Mouse (Mus musculus): ENCODE measurements around the gene Itk. TPM values are rescaled to one million over a fixed set of nuclear protein-coding genes. Genes with fewer than 3 reads are reported as not detected.

The Itk gene
- total RNA-seq, 2 experiments from 2014 or later: 0.12 to 0.16 TPM

GRCm38 (mm10) chr11:46283800-46284199 lies 105.5 kb downstream of the Itk start:
- DNase-seq: no peak
- intact Hi-C loops (cut with DNase I): no loop called here

- intact Hi-C loops (cut with DNase I): no loop called here
- DNase-seq: no peak
Measured at GRCm38 (mm10) chr11:46282612-46283011, 106.7 kb downstream of the Itk start.

- intact Hi-C loops (cut with DNase I): no loop called here
- DNase-seq: no peak
Measured at GRCm38 (mm10) chr11:46278709-46279108, 110.6 kb downstream of the Itk start.

GRCm38 (mm10) chr11:46278140-46278539 lies 111.2 kb downstream of the Itk start:
- no peak for DNase-seq
- intact Hi-C loops (cut with DNase I): no loop called here

GRCm38 (mm10) chr11:46276778-46277177 lies 112.5 kb downstream of the Itk start:
- intact Hi-C loops (cut with DNase I): no loop called here
- peak; percentile 31 for DNase-seq

- no peak for DNase-seq
- intact Hi-C loops (cut with DNase I): no loop called here
Measured at GRCm38 (mm10) chr11:46276168-46276567, 113.1 kb downstream of the Itk start.

GRCm38 (mm10) chr11:46275302-46275701 lies 114.0 kb downstream of the Itk start:
- intact Hi-C loops (cut with DNase I): no loop called here

More at GRCm38 (mm10) chr11:46275302-46275701, 114.0 kb downstream of the Itk start:
- peak; percentile 84 for DNase-seq

Other genes with a start within 250 kb of the Itk start
- gene Nipal4, start 223.0 kb downstream of the Itk start, total RNA-seq (2021): under 1 TPM; 0.10 to 0.22 TPM
- 1 to 10 TPM; 5.6 to 9.8 TPM for gene Fndc9, start 154.0 kb downstream of the Itk start, total RNA-seq (2021)
- 100 to 1,000 TPM; 212 to 214 TPM for gene Cyfip2, start 76.7 kb downstream of the Itk start, total RNA-seq (2021)
- not detected for gene Fam71b, start 7.0 kb upstream of the Itk start, total RNA-seq (2021)
- 10 to 100 TPM; 34.8 to 35.2 TPM for gene Med7, start 47.4 kb upstream of the Itk start, total RNA-seq (2021)
- gene Havcr2, start 65.4 kb upstream of the Itk start, total RNA-seq (2021): under 1 TPM; 0.44 to 0.79 TPM
- not detected for gene Gm12169, start 134.7 kb upstream of the Itk start, total RNA-seq (2021)
- gene BC053393, start 182.0 kb upstream of the Itk start, total RNA-seq (2021): not detected
- gene Dppa1, start 239.7 kb upstream of the Itk start, total RNA-seq (2021): not detected

All from left cerebral cortex, postnatal 4 days (tissue).